Comparison of ENCODE assay signal across 8 mouse cellular contexts in genomic region chr16:74412471-74413291, GRCm38 (mm10). TPM values are rescaled to one million over a fixed set of nuclear protein-coding genes. Genes with fewer than 3 reads are reported as not detected.
DNase-seq lines count a peak whose midpoint lies in the region; ATAC-seq and TF ChIP-seq lines count a peak whose summit lies in the region.

No protein-coding gene starts in this region.

- H3K36me3 ChIP-seq in forebrain, embryonic 11.5 days (ENCODE audit: control insufficient read depth, insufficient read depth, low read length), result no peaks in the 10 kb centered on the region
- no peaks in the 10 kb centered on the region for H3K36me3 ChIP-seq in liver, postnatal 0 days (replicated peaks; ENCODE audit: insufficient read depth, low read length)

- no peak overlapping the region for H3K9ac ChIP-seq in forebrain, embryonic 11.5 days (ENCODE audit: low read length)
- H3K9ac ChIP-seq in liver, postnatal 0 days (replicated peaks), result no peak overlapping the region

- peak; percentile 61 for TF ChIP-seq CTCF in gastrocnemius, adult 2 months (IDR thresholded peaks at IDR 0.05)
- peak; percentile 55 for TF ChIP-seq CTCF in liver, postnatal 0 days (IDR thresholded peaks at IDR 0.05; ENCODE audit: low read depth)

- intact Hi-C loops in gastrocnemius, adult 2 months (cut with DNase I), result loop anchor here (5.0 kb wide), 1 partner anchor 1315 kb away; no protein-coding TSS in a partner anchor
- intact Hi-C loops in heart, postnatal 36 days (cut with DNase I), result loop anchor here (1.0 to 2.0 kb wide), 3 partner anchors 186 to 1417 kb away; no protein-coding TSS in a partner anchor

- TF ChIP-seq EP300 in liver, postnatal 0 days (IDR thresholded peaks at IDR 0.05; ENCODE audit: low read depth), result no peak

- H3K27ac ChIP-seq in gastrocnemius, adult 2 months, result no peak overlapping the region
- H3K27ac ChIP-seq in forebrain, embryonic 11.5 days (ENCODE audit: low read depth, low read length), result peak overlapping the region; percentile 0; the same call in 1 of the 2 replicates
- no peak overlapping the region for H3K27ac ChIP-seq in liver, postnatal 0 days (ENCODE audit: low read depth)

- peak; percentile 15 for DNase-seq in gastrocnemius, adult 2 months
- no peak for DNase-seq in gastrocnemius, postnatal 25 days
- peak; percentile 73 for DNase-seq in forebrain, embryonic 11.5 days (ENCODE audit: low spot score)
- peak; percentile 26 to 30 for DNase-seq in heart, postnatal 36 days
- peak; percentile 51 for DNase-seq in layer of hippocampus, adult 11-12 months (ENCODE audit: low spot score)
- no peak for DNase-seq in liver, postnatal 0 days
- DNase-seq in ovary, postnatal 10 days (ENCODE audit: low spot score), result peak; percentile 13
- DNase-seq in B cell, adult 2 months, result no peak

- WGBS in forebrain, embryonic 11.5 days, result under 1% methylated on average over 20 of the region's 20 CpGs
- WGBS in liver, postnatal 0 days (ENCODE audit: insufficient replicate concordance), result 1% methylated on average over 20 of the region's 20 CpGs

- ATAC-seq in forebrain, embryonic 11.5 days (replicated peaks; ENCODE audit: low FRiP score), result peak; percentile 50
- ATAC-seq in liver, postnatal 0 days, result peak; percentile 15; the same call in 1 of the 2 replicates

- no peaks in the 10 kb centered on the region for H3K27me3 ChIP-seq in forebrain, embryonic 11.5 days (ENCODE audit: control insufficient read depth, insufficient read depth, low read length)
- H3K27me3 ChIP-seq in liver, postnatal 0 days (ENCODE audit: insufficient read depth, low read length), result peaks cover 24% of the 10 kb centered on the region

- no peaks in the 10 kb centered on the region for H3K4me1 ChIP-seq in forebrain, embryonic 11.5 days (replicated peaks; ENCODE audit: control insufficient read depth, insufficient read depth, low read length)
- peaks cover 9% of the 10 kb centered on the region; the same call in 1 of the 2 replicates for H3K4me1 ChIP-seq in liver, postnatal 0 days (ENCODE audit: insufficient read depth)

- H3K4me2 ChIP-seq in forebrain, embryonic 11.5 days (ENCODE audit: low read depth, low read length, severe bottlenecking), result peak overlapping the region; percentile 86
- H3K4me2 ChIP-seq in liver, postnatal 0 days (ENCODE audit: low read depth, low read length), result peak overlapping the region; percentile 58

- peak overlapping the region; percentile 63 for H3K4me3 ChIP-seq in gastrocnemius, adult 2 months
- peak overlapping the region; percentile 57 for H3K4me3 ChIP-seq in forebrain, embryonic 11.5 days (ENCODE audit: low read depth, low read length)
- no peak overlapping the region; the same call in 1 of the 2 replicates for H3K4me3 ChIP-seq in liver, postnatal 0 days (ENCODE audit: low read depth, low read length)

- no peaks in the 10 kb centered on the region for H3K9me3 ChIP-seq in forebrain, embryonic 11.5 days (ENCODE audit: control insufficient read depth, low read length)
- H3K9me3 ChIP-seq in liver, postnatal 0 days (ENCODE audit: low read length), result no peaks in the 10 kb centered on the region

RNA-seq across cellular contexts. Expression of gene Robo2, which starts 1.1 kb away (rescaled TPM):
- total RNA-seq in gastrocnemius, adult 2 months (2021), result 1 to 10 TPM in 1 of 2 experiments, under 1 TPM in 1; 0.23 to 1.0 TPM
- total RNA-seq in gastrocnemius, postnatal 25 days (2021), result 1 to 10 TPM in 1 of 2 experiments, under 1 TPM in 1; 0.78 to 1.6 TPM
- 27.6 and 33.7 TPM in 2 replicates for polyA plus RNA-seq in forebrain, embryonic 11.5 days (2014; fragmentation: Nextera tagmentation; extraction: Ambion mirVana)
- total RNA-seq in heart, postnatal 36 days (2021), result under 1 TPM; 0.39 to 0.54 TPM
- 1.1 and 1.6 TPM in 2 replicates for polyA plus RNA-seq in liver, postnatal 0 days (2015; fragmentation: Nextera tagmentation; extraction: Ambion mirVana)

Comparison
In these comparisons a context has a peak if more than half of its experiments do, and no peak if none do; other contexts are left out.
1. DNase-seq: peak in gastrocnemius, adult 2 months (single experiment), forebrain, embryonic 11.5 days (single experiment), heart, postnatal 36 days (2 of 2), layer of hippocampus, adult 11-12 months (single experiment) and ovary, postnatal 10 days (single experiment); none in gastrocnemius, postnatal 25 days (single experiment), liver, postnatal 0 days (single experiment) and B cell, adult 2 months (0 of 2).